Mouse (Mus musculus) lung, adult 18-20 months (tissue): ENCODE results near the gene Hs3st3a1.

Experiments
- DNase-seq, 2 experiments: peaks; one replicate each; pipeline ENCODE4 v3.0.0; 2022; ENCODE audit warnings: mixed read lengths in 2 of 2

Gene Hs3st3a1

DNA sequence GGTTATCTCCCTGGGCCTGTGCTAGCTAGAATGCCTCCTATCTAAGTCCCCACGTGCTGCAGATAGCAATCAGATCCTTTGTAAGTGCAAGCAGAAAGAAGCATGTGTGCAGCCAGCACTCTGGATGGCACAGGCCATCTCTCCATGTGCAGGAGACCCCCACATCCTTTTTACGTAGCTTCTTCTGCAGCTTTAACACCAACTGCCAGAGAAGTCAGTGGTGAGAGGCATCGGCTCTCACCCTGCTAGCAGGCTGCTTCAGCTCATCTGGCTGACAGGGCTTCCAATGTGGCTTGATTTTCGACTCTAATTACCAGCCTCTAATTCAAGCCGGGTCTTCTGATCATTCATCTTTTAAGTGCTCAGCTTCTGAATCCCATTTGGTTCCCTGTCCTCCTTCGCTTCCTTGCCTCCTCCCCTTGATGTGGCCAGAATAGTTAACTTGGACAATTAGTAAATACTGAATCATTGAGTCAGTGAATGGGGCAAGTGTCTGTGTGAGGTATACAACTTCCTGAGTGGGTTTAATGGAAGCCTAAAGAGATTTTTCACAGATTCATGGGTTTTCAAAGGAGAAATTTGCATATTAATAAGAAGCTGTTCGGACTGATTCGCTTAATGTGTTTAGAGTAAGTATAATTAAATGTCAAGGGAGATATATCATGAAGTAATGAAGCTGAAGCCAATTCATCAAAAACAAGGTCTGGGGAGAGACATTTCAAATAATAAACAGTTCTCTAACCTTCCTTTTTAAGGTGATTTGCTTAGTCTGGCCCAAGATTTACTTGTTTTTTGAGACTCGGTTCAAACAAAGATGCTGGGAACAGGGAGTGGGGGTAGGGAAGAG lies 54.7 kb downstream of the Hs3st3a1 start:
- DNase-seq = no peak

DNA sequence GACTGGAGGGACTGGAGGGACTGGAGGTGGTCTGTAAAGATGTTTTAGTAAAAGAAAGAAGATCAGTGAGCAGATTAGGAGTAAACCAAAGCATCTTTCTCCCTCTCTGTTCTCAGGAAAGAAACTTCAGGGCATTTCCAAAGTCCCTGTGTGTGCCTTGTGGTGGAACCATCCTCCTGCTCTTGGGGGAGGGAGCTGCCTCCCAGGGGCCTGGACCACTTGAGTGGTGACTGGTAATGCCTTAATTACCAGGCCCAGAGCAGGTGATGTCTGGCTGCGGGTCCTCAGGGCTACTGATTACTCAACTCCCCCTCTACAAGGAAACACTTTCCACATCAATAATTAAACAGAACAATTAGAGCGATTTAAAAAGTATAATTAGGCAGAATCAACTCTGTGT lies 59.3 kb downstream of the Hs3st3a1 start:
- DNase-seq = no peak

GRCm38 (mm10) chr11:64495935-64496334 lies 60.8 kb downstream of the Hs3st3a1 start:
- DNase-seq = no peak

DNA sequence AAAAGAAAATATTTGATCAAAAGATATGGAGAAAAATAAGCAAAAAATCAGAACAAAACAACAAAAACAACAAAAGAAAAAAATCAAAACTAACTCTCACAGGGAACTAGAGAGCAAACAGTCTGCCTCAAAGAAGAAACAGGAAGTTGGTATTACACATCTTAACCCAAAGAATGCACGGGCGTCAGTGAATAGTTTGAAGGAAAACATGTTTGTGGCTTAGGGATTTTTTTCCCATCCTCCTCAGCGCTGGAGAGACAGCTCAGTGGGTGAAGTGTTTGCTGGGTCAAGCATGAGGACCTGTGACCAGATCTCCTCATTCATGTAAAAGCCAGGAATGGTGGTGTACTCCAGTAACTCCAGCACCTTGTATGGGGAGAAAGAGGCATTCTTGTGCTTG lies 61.5 kb downstream of the Hs3st3a1 start:
- peak in 1 of 2 experiments; percentile 25 for DNase-seq

GRCm38 (mm10) chr11:64500536-64501112 lies 65.5 kb downstream of the Hs3st3a1 start:
- no peak for DNase-seq

DNA sequence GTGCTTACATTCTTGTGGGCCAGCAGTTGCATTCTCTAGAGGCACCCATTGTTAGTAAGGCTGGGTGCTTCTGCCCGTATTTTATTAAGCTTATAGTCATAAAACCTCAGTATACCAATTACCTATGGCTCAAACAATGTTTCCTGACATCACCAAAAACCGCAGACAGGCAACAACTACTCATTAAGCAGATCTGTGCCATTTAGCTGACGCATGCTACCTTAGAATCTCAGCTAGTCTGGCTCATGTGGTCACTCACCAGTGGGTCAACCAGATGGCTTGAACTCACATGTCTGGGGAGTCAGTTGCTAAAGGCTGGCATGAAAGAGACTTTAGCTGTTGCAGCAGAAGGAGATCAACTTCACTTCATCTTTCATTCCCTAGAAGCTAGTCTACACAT lies 67.9 kb downstream of the Hs3st3a1 start:
- no peak for DNase-seq

DNA sequence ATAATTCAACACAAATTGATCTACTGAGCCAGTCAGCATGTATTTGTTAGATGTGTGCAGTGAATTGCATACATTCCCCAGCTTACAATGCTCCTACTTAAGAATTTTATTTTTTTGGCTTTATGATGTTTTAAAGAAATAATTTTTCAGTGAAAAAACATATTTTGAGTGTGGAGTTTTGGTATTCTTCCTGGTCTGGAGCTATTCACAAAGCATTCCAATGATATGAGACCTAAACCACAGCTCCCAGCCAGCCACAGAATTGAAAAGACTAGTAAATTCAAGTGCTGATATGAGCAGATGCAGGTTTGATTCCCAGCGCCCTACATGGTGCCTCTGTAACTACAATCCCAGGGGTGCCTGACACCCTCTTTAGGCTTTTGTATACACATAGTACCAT lies 70.8 kb downstream of the Hs3st3a1 start:
- no peak for DNase-seq

DNA sequence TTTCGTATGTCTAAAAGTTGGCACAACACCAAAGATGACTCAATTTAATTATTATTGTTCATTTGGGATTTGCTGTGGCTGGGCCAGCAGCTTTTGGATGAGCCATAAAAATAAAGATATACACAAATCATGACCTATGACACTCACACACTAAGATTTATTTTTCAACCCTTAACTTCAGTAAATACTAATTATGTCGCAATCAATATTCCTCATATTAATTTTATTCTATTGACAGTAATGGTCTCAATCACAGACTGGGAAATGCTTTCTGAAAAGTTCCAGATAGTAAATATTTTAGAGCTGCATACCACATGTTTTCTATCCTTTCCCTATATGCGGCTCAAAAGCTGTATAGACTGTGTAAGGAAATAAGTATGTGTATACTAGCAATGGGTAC lies 71.9 kb downstream of the Hs3st3a1 start:
- no peak for DNase-seq

- no peak for DNase-seq
These were observed 74.0 kb downstream of the Hs3st3a1 start for GRCm38 (mm10) chr11:64509106-64509505.

- no peak for DNase-seq
These were observed 77.2 kb downstream of the Hs3st3a1 start for GRCm38 (mm10) chr11:64512301-64512700.

DNA sequence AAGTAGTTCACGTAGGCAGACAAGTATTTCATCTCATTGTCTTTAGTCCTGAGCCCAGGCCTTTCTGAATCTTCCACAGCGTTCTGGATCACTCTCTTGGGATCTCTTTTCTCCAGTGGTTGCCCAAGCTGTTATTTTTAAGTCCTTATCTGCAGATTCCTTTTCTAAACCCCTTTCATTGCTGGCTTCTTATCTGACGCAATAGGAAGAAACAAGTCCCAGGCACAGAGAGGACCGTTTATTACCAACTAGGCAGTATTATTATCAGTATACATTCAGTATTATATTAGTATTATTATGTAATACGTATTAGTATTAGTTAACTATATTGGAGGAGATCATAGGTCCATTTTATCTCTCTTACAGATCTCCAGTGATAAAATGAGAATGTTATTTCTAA lies 78.3 kb downstream of the Hs3st3a1 start:
- no peak for DNase-seq

DNA sequence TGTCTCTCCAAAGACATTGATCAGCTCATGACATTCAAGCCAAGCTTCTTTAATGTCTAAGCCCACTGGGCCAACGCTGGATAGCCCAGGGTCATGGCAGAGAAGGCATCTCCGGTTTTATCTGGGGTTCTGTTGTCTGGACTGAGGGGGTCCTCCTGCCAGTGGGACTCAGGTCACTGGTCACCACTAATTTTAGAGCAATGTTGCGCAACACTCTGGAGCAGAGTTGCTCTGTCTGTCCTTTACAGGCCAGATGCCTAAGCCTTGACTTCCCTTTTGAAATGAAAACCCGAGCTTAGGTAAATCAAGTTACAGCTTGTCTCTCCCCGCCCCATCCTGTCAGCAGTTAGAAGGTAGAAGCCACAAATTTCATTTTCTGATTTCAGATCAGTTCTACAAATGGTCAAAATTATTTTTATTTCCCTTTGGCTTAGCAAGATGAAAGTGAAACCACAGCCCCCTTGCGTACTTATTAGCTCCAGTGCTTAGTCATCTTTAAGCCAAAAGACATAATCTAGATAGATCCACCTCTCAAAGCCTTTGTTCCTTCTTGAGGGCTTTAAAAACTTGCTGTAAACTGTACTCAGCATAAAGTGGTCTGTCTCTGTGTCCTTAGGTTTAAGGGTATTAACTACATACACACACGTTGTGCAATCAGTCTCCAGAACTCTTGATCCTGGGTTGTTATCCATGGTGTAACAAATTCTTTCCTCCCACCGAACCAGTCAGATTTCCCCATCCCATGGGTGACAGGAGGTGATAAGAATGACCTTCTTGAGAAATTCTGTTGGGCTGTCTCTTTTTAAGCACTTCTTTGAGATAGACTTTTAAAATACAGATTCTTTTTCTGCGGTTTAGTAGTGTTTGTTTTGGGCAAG lies 81.8 kb downstream of the Hs3st3a1 start:
- DNase-seq = peak in 1 of 2 experiments; percentile 24

DNA sequence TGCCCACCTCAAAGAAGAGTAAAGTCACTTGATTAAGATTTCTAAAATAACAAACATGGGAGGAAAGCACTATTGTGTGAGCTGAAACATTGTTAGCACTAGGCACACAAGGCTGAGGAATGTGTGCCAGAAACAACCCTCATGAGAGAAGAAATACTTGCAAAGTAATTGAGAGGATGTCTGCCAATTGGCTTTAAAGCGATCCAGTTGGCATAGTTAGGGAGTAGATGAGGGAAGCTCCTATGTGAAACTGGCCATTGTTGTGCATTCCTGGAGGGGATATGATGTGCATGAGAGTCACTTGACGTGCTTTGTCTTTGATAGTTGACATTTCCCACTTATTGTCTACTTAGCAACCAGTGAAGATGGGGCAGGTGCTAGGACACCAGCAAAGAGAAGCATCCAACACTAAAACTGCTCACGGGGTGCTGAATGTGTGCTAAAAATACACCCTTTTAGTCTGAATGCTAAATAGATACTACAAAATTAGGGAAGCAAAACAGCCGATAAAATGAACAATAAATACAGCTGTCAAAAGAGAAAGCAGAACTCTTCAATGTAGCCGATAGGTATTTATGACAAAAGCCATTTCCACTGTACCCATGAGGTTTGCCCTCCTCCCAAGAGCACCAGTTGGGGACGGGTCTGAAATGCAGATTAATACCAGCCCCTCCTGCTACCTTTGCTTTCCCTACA lies 83.2 kb downstream of the Hs3st3a1 start:
- no peak for DNase-seq

GRCm38 (mm10) chr11:64523993-64524570 lies 89.0 kb downstream of the Hs3st3a1 start:
- DNase-seq = no peak

DNA sequence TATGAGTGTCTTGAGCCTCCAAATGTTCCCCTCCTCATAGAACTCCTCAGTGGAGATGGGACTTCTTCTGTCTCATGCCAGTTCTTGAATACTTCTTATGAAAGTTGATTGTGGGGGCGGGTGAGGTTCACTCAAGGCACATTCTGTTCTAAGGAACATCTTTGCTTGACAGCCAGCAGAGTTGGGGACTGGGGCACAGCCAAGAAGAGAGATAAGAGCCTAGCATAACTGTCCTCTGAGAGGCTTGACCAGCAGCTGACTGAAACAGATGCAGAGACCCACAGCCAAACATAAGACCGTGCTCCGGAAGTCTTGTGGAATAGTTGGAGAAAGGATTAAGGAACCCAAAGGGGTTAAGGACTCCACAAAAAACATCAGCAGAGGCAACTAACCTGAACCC lies 102.1 kb downstream of the Hs3st3a1 start:
- peak in 1 of 2 experiments; percentile 19 for DNase-seq

GRCm38 (mm10) chr11:64541866-64542265 lies 106.7 kb downstream of the Hs3st3a1 start:
- no peak for DNase-seq

GRCm38 (mm10) chr11:64542335-64542734 lies 107.2 kb downstream of the Hs3st3a1 start:
- DNase-seq = no peak

GRCm38 (mm10) chr11:64543181-64543641 lies 108.1 kb downstream of the Hs3st3a1 start:
- DNase-seq = no peak

DNA sequence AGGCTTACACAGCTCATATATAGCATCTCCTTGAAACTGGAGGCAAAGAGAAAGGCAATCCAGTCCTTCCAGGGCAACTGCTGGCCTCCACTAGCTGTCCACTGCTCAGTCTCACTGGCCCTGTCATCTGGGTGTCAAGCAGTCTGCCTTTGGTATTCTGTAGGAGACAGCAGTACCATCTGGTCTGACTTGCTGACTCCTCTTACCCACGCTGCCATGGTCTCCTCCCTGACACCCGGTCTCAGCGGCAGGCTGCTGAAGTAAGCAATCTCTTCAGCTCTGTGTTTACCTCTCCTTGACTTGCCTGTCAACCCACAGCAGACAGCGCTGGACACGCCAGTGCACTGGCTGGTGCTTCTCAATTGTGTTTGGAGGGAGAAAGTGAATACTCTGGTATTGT lies 109.1 kb downstream of the Hs3st3a1 start:
- DNase-seq = no peak

DNA sequence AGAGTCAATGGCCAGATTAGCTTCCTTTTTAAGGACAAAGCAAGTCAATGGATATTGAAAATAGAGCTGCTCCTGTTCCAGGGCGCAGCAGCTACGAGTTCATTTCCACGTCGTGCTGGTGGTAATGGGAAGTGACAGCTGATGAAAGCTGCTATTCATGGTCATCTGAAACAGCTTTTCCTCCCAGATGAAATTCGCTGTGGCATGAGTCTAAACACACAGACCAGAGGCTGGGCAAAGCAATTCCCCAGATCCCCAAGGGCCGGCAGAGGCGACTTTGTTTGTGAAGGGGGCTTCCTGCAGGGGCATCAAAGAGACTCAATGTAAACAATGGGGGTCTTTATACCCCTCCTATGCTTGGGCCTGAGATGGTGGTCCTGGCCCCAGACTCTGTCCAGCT lies 114.2 kb downstream of the Hs3st3a1 start:
- DNase-seq = no peak

- DNase-seq = no peak
These were observed 114.8 kb downstream of the Hs3st3a1 start for GRCm38 (mm10) chr11:64549955-64550354.

DNA sequence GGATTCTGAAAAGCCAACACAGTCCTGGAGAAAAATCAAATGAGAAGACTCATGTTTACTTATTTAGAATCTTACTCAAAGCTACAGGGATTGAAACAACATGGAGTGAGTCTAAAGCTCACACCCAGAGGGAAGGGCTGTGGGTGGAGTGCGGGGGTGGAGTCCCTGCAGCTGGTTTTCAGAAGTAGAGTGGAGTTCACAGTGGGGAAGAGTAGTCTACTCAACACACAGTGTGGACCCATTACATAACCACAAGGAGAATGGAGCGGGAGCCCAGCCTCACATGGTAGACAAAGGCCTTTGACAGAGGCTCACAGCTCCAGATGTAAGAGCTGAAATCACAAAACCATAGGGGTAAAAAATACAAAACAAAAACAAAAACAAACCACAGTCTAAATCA lies 123.2 kb downstream of the Hs3st3a1 start:
- no peak for DNase-seq
